Mouse (Mus musculus): ENCODE results near the gene BC004004. TPM values are rescaled to one million over a fixed set of nuclear protein-coding genes. Genes with fewer than 3 reads are reported as not detected.
"Not testable (repeated sequence)": the region's sequence is repeated elsewhere in the genome, so short reads cannot be mapped to it uniquely, and the experiment has no call there.

Gene BC004004
- total RNA-seq, 2 experiments from 2014 or later: 78.9 to 81.5 TPM

DNA sequence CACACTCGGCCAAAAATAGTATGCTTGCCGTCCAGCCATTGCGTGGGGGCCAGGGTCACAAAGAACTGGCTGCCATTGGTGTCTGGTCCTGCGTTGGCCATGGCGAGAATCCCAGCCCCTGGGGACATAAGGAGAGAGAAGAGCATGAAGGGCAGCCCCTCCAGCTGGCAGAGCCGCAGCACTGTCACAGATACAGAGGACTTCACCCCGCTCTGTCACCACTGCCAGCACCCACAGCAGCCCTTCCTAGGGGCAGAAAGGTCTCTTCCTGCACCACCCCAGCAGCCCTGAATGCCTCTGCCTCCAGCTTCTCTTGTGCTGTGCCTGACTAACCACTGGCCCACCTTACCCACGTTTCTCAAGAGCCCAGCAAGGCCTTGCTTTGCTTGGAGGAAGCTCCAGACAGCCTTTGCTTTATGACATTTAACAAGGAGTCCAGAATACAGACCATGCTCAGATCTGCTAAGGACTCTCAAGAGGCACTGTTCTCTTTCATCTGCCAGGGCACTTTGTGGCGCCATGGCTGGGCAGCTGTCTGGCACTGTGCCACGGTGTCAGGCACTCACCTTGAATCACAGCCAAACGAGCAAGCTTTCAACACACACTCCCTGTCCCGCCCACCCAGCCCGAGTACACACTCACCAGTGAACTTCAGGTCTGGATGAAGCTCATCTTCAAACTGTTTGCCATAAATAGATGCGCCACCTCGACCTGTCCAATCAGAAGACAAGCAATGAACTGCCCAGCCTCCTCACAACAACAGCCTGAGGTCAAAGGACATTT is 16.8 kb upstream of the BC004004 start:
- Histone ChIP-seq H3K4me3 (no peak overlapping the region), H3K27ac (no peak overlapping the region)
- TF ChIP-seq CTCF (conservative IDR thresholded peaks at IDR 0.05): no peak
- no peak for DNase-seq (ENCODE audit: low spot score in 2 of 2)

DNA sequence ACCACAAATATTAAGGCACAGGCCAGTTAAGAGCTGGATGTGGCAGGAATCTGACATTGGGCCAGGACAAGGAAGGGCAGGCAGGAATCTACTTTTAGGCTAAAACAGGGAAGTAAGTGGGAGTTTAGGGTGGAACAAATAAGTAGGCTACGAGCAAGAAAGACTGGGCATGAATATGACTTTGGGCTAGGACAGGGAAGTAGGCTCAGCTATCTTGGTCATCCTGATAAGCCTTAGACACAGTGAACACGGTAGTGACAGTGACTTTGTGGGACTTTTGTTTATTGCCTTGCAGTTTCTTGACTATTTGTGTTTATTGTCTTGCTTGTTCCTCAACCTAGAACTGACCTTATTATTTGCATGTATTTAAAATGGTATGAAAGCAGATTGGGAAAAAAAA is 15.4 kb upstream of the BC004004 start:
- TF ChIP-seq CTCF (conservative IDR thresholded peaks at IDR 0.05): no peak
- no peak for DNase-seq (ENCODE audit: low spot score in 2 of 2)

DNA sequence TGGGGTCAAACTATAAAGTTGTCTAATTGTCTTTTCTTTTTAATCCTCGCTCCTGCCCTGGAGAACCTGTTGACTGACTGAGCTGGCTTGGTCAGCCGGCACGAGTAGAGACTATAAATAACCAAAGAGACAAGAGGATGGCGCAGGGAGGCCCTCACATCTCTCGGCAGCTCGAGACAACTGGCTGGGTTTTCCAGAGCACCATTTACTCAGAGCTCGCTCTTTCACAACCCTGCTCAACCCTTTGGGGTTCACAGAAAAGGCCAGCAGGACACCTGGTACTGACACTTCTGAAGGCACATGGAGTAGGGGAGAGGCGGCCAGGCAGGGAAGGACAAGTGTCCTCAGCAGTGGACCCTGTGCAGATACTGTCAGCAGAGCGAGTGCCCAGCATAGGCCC is 14.9 kb upstream of the BC004004 start:
- no peak for TF ChIP-seq CTCF (conservative IDR thresholded peaks at IDR 0.05)
- Histone ChIP-seq H3K4me3 (no peak overlapping the region), H3K27ac (no peak overlapping the region)
- DNase-seq (ENCODE audit: low spot score in 2 of 2): no peak

More for the DNA sequence above, 15.4 kb upstream of the BC004004 start:
- H3K27ac ChIP-seq: no peak overlapping the region
- no peak overlapping the region for H3K4me3 ChIP-seq

DNA sequence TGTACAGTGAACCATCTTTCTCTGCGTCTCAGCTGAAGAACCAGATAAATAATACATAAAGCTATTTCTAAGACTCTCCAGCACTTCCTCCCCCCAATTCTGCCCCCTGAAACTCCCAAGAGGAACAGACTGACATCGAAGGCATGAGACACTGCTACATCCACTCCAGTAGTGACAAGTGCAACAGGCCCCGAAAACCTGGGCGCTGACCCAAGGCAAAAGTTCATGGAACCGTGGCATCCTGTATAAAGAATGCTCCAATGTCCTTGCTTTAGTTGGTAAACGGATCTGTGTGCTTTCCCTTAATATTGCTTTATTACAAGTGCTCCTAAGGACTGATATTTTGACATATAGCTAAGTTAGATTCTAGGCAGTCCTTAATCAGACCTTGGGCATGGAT is 13.8 kb upstream of the BC004004 start:
- not testable (repeated sequence) for DNase-seq (ENCODE audit: low spot score in 2 of 2); H3K27ac ChIP-seq; H3K4me3 ChIP-seq

DNA sequence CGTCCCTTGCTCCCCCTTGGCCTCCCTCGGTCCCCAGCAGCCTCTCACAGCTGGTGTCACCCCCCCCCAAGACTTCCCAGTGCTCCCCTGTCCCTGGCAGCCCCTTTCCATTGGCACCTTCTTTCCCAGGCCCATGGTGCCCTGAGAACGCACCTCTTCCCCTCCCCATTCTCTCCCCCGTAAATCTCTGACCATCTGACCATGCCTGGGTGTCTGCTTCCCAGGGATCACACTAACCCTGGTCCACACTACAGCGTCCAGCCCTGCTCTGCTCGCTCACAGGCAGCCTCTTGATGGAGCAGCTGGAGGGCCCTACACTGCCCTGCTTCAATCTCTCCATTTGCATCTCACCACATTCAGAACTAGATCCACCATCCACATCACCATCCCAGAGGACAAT is 12.1 kb upstream of the BC004004 start:
- TF ChIP-seq CTCF (conservative IDR thresholded peaks at IDR 0.05): no peak
- DNase-seq (ENCODE audit: low spot score in 2 of 2): no peak
- Histone ChIP-seq H3K4me3 (no peak overlapping the region), H3K27ac (no peak overlapping the region)

DNA sequence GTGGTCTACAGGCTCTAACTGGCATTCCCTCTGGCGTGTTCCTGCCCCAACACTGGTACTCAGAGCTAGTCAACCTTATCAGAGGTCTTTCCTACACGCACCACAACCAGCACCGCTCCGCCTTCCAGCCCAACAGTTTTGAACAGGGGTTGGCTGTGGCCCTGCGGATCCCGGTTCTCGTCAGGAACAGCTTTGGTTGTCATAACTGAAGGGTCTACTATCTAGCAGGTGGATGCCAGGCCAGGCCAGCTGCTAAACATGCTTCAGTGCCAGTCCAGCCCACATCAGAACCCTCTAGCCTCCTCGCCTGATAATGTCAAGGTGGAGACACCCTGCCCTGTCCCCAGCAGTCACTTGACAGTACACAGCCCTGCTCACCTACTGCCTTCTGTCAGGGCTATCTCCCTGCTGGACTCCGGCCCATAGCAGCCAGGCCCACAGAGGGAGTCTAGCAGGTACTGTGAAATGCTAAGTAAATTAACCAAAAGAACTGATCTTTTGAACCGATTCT is 11.5 kb upstream of the BC004004 start:
- no peak for TF ChIP-seq CTCF (conservative IDR thresholded peaks at IDR 0.05)
- Histone ChIP-seq H3K27ac (no peak overlapping the region), H3K4me3 (no peak overlapping the region)
- DNase-seq (ENCODE audit: low spot score in 2 of 2): no peak

DNA sequence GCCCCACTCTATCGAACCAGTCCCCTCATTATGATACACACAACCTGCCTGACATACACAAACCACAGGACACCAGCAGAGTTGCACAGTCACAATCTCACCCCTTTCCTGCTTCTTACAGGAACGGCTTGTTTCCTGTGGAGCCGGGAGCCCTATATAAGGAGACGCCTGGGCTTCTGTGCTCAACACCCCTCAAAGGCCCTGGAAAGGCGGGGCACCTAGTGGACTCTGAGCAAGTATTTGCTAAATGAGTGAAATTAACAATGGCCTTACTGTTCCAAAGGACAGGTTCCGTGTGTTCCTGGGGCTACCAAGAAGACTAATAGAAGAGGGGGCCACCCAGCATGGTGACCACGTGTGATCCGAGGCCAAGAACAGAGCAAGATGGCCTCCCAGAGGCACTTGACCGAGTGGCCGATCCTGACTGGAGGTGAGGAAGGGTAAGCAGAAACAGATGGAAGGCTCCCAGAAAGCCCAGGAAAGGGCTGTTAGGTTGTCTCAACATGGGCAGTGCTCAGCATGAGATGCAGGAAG is 10.5 kb upstream of the BC004004 start:
- no peak overlapping the region for H3K27ac ChIP-seq
- DNase-seq (ENCODE audit: low spot score in 2 of 2): no peak
- no peak overlapping the region for H3K4me3 ChIP-seq
- no peak for TF ChIP-seq CTCF (conservative IDR thresholded peaks at IDR 0.05)

DNA sequence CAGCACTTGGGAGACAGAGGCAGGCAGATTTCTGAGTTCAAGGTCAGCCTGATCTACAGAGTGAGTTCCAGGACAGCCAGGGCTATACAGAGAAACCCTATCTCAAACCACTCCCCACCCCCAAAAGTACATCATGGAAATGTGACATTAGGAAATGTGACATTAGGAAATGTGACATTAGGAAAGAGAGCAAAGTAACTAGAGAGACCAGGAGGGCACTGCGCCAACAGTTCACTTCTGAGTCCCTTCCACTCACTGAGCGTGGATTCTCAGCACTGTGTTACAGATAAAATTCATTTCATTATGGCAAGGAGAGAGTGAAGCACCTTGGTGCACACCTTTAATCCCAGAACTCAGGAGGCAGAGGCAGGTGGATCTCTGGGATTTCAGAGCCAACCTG is 9.7 kb upstream of the BC004004 start:
- DNase-seq (ENCODE audit: low spot score in 2 of 2): no peak
- H3K27ac ChIP-seq: no peak overlapping the region
- no peak overlapping the region for H3K4me3 ChIP-seq
- no peak for TF ChIP-seq CTCF (conservative IDR thresholded peaks at IDR 0.05)

DNA sequence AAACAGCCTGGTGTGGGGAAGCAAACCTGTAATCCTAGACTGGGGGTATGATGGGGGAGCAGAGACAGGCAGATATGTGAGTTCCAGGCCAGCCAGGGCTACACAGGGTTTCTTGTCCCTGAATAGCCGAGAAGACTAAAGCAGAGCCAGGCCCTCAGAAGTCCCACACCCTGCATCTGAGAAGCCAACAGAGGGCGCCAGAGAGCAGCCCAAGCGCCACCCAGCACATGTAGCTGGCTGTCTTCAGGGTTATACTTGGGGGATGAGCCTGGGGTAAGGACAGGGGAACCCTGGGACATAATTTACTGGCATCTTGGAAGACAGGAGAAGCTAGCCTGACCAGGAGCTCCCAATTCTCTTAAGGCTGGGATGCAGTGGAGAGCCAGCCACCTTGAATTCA is 9.1 kb upstream of the BC004004 start:
- no peak overlapping the region for H3K4me3 ChIP-seq
- peak; percentile 94 for TF ChIP-seq CTCF (conservative IDR thresholded peaks at IDR 0.05)
- DNase-seq (ENCODE audit: low spot score in 2 of 2): peak in 1 of 2 experiments; percentile 83

DNA sequence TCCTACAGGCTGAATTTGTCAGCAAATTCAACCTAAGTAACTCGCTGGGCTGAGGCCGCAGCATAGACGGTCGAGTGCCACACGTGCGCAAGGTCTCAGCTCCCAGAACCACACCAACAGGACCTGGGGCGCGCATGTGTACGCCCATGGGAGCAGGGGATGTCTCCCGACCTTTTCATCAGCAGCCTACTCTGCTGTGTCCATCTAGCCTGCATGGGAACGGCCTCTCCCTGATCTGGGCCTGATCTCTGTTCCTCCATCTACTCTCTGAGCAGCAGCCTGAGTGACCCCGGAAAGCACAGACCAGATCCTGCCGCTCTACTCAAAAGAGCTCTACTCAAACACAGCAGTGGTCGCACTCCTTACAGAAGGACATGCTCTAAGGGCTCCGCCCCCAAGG is 8.1 kb upstream of the BC004004 start:
- DNase-seq (ENCODE audit: low spot score in 2 of 2): no peak
- Histone ChIP-seq H3K27ac (no peak overlapping the region), H3K4me3 (no peak overlapping the region)
- TF ChIP-seq CTCF (conservative IDR thresholded peaks at IDR 0.05): no peak

More for the DNA sequence above, 9.1 kb upstream of the BC004004 start:
- no peak overlapping the region for H3K27ac ChIP-seq

DNA sequence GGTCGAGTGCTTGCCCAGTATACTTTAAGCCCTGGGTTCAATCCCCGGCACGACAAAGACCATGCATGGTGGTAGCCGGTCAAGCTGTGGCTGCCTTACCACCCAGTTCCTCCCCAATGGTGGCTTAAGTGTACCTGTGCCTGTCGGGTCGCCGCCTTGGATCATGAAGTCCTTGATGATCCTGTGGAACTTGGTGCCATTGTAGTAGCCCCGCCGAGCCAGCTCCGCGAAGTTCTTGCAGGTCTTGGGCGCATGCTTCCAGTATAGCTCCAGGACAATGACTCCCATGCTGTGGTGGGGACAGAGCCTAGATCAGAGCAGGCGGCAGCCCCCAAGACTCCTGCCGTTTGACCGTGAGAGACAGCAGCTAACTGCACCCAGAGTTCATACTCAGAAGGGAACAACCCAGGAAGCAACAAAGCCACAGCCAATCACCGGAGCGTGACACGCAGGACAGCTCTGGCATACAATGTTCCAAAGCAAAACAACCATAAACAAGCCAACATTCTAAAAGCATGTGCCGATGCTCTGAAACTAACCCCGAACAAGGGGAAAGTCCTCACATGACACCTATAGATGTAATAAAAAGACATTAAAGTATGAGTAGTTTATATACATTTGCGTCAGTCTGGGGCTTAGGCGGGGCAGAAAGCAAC is 6.9 kb upstream of the BC004004 start:
- Histone ChIP-seq H3K4me3 (no peak overlapping the region), H3K27ac (no peak overlapping the region)
- no peak for DNase-seq (ENCODE audit: low spot score in 2 of 2)
- TF ChIP-seq CTCF (conservative IDR thresholded peaks at IDR 0.05): no peak

DNA sequence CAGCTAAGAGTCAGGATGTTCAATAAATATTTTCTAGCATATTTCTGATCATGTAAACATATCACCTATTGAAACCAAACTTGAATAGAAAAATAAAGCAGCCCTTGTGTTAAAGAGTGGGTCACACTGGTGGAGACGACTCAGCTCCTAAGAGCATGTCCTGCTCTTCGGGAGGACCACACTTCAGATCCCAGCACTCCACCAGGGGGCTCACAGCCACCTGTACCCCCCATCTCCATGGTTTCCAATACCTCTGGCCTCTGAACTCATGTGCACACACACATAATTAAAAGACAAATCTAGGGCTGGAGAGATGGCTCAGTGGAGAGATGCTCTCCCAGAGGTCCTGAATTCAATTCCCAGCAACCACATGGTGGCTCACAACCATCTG is 6.3 kb upstream of the BC004004 start:
- DNase-seq (ENCODE audit: low spot score in 2 of 2): no peak
- Histone ChIP-seq H3K27ac (no peak overlapping the region), H3K4me3 (no peak overlapping the region)
- peak; percentile 20 for TF ChIP-seq CTCF (conservative IDR thresholded peaks at IDR 0.05)

DNA sequence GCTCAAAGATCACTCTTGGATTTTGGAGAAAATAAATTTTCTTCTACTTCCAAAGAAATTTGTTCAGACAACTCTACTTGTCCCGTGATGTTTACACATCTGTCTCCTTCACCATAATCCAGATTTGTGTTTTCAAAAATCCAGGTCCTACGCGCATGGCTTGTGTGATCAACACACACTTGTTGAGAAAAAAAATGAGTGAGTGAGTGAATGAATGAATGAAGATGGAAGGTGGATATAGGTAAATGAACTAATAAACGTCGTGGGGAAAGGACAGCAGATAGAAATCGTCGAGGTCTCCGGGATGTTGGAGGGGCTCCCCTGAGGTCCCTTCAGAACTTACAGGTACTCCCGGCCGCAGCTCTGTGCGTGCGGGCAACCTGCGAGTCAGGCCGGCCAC is 5.2 kb upstream of the BC004004 start:
- Histone ChIP-seq H3K4me3 (peak overlapping the region; percentile 87), H3K27ac (peak overlapping the region; percentile 92)
- no peak for TF ChIP-seq CTCF (conservative IDR thresholded peaks at IDR 0.05)
- DNase-seq (ENCODE audit: low spot score in 2 of 2): no peak
